Mouse (Mus musculus): ENCODE data around the gene Asah2.

- TF ChIP-seq POLR2A (IDR thresholded peaks at IDR 0.05; ENCODE audit: low read depth, low read length) (no peak), CTCF (IDR thresholded peaks at IDR 0.05; ENCODE audit: borderline replicate concordance, insufficient read depth, low read length) (no peak)
Measured at GRCm38 (mm10) chr19:32137904-32138303, 29.9 kb upstream of the Asah2 start.

Measured in embryonic fibroblast, embryonic 13.5 days (primary cell).